Mouse (Mus musculus): Measurements from ENCODE around the gene Ikzf1.

- TF ChIP-seq GATA1 (IDR thresholded peaks at IDR 0.05; ENCODE audit: low read length) (no peak), TAL1 (IDR thresholded peaks at IDR 0.05; ENCODE audit: low read length) (no peak)
These were observed 23.4 kb downstream of the Ikzf1 start for GRCm38 (mm10) chr11:11708154-11708719.

Data from erythroblast, embryonic 14.5 days (primary cell).